Mouse (Mus musculus): ENCODE measurements around the gene Polg.

- TF ChIP-seq CTCF (IDR thresholded peaks at IDR 0.05; ENCODE audit: low read depth) (no peak), EP300 (IDR thresholded peaks at IDR 0.05; ENCODE audit: low read depth) (no peak)
These were observed 65.9 kb downstream of the Polg start for GRCm38 (mm10) chr7:79400296-79400695.

All from heart, postnatal 0 days (tissue).